Mouse (Mus musculus) thymus, adult 2 months (tissue): ENCODE measurements around the gene Apoc2.

Experiments used
- CTCF ChIP-seq: fragments of 200-500 bp; IDR thresholded peaks from 2 replicates; pipeline ENCODE4 v1.5.1; 2012; ENCODE audit warnings: mild to moderate bottlenecking, control low read depth, low read length, moderate library complexity, borderline replicate concordance; ENCODE audit not compliant: control insufficient read depth, poor library complexity, insufficient read depth; ENCODE audit errors: extremely low read depth
- POLR2A ChIP-seq: fragments of 200-500 bp; IDR thresholded peaks from 2 replicates; pipeline ENCODE4 v1.6.1; 2012; ENCODE audit warnings: mild to moderate bottlenecking, low read length, control low read depth, moderate library complexity; ENCODE audit not compliant: control insufficient read depth, poor library complexity, insufficient read depth; ENCODE audit errors: extremely low read depth

DNA sequence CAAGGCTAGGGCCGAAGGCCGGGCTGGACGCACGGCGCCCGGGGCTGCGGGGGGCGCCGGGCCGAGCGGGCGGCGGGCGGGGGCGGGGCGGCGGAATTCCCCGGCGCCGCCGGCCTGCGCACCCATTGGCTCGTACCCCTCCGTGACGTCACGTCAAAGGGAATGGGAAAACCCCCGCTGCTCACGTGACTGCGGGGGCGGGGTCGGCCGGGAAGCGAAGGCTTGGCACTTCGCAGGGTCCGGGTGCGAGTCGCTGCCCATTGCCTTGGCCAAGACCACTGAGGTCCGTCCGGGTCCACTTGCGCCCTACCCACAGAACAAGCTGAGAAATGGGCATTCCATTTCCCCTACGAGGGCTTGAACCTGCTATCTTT is 48.4 kb downstream of the Apoc2 start, which contains the start of gene Relb:
- TF ChIP-seq POLR2A = no peak
- TF ChIP-seq CTCF = 0 out of 2 replicates have a peak, but pooled peaks have one; percentile 26
